Mouse (Mus musculus) layer of hippocampus, adult 2 months (tissue): ENCODE measurements around the gene 4430402I18Rik. TPM values are rescaled to one million over a fixed set of nuclear protein-coding genes. Genes with fewer than 3 reads are reported as not detected.

Source experiments
- DNase-seq, 2 experiments: peaks; one replicate each; pipeline ENCODE4 v3.0.0; 2022; ENCODE audit warnings: low spot score in 2 of 2
- H3K27ac ChIP-seq: fragments of 200-600 bp; 2 replicates; pipeline ENCODE4 v1.8.1; 2022
- H3K4me3 ChIP-seq: fragments of 200-600 bp; 2 replicates; pipeline ENCODE4 v1.8.1; 2022; ENCODE audit warnings: mild to moderate bottlenecking
- CTCF ChIP-seq: fragments of 200-600 bp; conservative IDR thresholded peaks from 2 replicates; pipeline ENCODE4 v1.8.1; 2022; ENCODE audit warnings: antibody characterized with exemption, mild to moderate bottlenecking, moderate library complexity
- total RNA-seq, 2 experiments: library from RNA; stranded (reverse); gene quantifications; 2 replicates each; pipeline ENCODE4 v1.2.3; 2021

Gene 4430402I18Rik
- total RNA-seq, 2 experiments from 2014 or later: 7.4 to 9.2 TPM

DNA sequence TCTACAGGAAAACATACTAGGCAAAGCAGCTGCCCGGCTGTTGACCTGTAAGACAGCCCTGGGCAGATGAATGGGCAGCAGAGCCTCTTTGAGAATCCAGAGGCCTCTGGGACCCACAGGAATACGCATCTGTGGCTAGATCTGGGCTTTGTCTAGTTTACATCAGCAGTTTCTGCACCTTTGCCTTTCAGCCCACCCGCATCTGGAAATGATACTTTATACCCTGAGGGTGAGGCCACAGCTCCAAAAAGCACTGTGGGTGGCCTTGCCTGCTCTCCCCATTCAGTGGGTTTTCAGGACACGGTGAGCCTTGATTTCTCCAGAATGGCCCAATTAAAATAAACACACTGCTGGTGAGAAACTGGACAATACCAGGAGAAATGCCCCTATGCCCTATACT lies 59.4 kb downstream of the 4430402I18Rik start:
- TF ChIP-seq CTCF: no peak
- Histone ChIP-seq H3K27ac (peak overlapping the region; percentile 62), H3K4me3 (no peak overlapping the region)
- DNase-seq: no peak

DNA sequence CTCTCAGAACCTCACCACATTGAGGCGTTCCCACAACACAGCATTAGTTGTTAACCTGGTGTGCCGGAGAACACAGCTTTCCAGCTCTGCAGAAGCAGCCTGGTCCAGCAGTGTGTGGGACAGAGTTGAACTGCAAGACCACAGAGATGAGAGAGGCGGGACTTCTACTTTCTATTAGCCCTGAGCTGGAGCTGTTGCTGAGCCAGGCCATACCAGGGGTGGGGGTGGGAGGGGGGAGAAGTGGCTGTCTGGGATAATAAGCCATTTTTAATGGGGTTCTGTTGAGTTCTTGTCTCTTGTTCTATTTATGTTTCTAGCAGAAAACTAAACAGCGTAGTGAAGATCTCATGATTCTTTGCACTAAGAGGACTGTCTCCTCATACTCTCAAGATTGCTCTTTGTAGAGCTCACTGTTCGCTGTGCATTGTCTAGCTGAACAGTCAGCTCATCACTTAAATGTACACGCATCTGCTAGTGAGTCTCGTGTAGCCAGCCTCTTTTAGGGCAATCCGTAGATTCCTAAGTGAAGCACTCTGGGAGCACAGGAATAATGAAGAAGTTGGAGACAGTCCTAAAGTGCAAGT lies 64.0 kb downstream of the 4430402I18Rik start:
- no peak for DNase-seq
- H3K4me3 ChIP-seq: no peak overlapping the region
- no peak for TF ChIP-seq CTCF
- peak overlapping the region; percentile 86 for H3K27ac ChIP-seq

DNA sequence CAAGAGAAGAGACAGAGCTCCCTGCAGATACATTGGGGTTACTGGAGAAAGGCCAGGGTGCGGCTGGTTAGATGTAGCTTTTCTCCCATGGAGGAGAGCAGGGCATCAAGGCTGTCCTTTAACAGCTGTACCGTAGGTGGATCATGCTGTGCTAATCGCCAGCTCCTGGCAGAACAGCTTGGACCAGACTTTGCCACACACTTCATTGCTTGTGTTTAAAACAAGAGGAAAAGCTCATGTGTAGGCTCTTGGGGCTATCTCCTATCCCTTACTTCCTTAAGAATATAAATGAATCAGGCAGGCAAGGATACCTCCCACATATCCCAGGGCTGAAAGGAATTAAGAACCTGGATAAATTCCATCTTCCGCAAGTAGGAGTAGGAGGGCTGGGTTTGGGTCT lies 64.8 kb downstream of the 4430402I18Rik start:
- no peak for TF ChIP-seq CTCF
- no peak overlapping the region for H3K4me3 ChIP-seq
- H3K27ac ChIP-seq: peak overlapping the region; percentile 86
- peak; percentile 67 to 81 for DNase-seq

GRCm38 (mm10) chr19:28902111-28902510 lies 65.5 kb downstream of the 4430402I18Rik start:
- no peak for TF ChIP-seq CTCF
- peak overlapping the region; percentile 86 for H3K27ac ChIP-seq
- DNase-seq: no peak
- H3K4me3 ChIP-seq: no peak overlapping the region

- H3K27ac ChIP-seq: peak overlapping the region; percentile 86
- no peak for DNase-seq
- H3K4me3 ChIP-seq: no peak overlapping the region
- no peak for TF ChIP-seq CTCF
Observed at GRCm38 (mm10) chr19:28900771-28901170, 66.8 kb downstream of the 4430402I18Rik start.

- Histone ChIP-seq H3K4me3 (no peak overlapping the region; the same call in 1 of the 2 replicates), H3K27ac (peak overlapping the region; percentile 89)
- TF ChIP-seq CTCF: no peak
- DNase-seq: no peak
Observed at GRCm38 (mm10) chr19:28897497-28897896, 70.1 kb downstream of the 4430402I18Rik start.

- Histone ChIP-seq H3K27ac (peak overlapping the region; percentile 89), H3K4me3 (no peak overlapping the region)
- no peak for DNase-seq
- no peak for TF ChIP-seq CTCF
Observed at GRCm38 (mm10) chr19:28896639-28897038, 71.0 kb downstream of the 4430402I18Rik start.

- no peak for DNase-seq
- H3K27ac ChIP-seq: peak overlapping the region; percentile 80
- TF ChIP-seq CTCF: no peak
- no peak overlapping the region for H3K4me3 ChIP-seq
Observed at GRCm38 (mm10) chr19:28891864-28892263, 75.7 kb downstream of the 4430402I18Rik start.

GRCm38 (mm10) chr19:28891238-28891637 lies 76.4 kb downstream of the 4430402I18Rik start:
- peak overlapping the region; percentile 80 for H3K27ac ChIP-seq
- no peak overlapping the region for H3K4me3 ChIP-seq
- DNase-seq: peak; percentile 59 to 74
- no peak for TF ChIP-seq CTCF

- no peak for TF ChIP-seq CTCF
- no peak overlapping the region for H3K4me3 ChIP-seq
- DNase-seq: no peak
- peak overlapping the region; percentile 44 for H3K27ac ChIP-seq
Observed at GRCm38 (mm10) chr19:28889251-28889650, 78.3 kb downstream of the 4430402I18Rik start.

GRCm38 (mm10) chr19:28888496-28888895 lies 79.1 kb downstream of the 4430402I18Rik start:
- no peak for TF ChIP-seq CTCF
- DNase-seq: no peak
- Histone ChIP-seq H3K4me3 (no peak overlapping the region), H3K27ac (peak overlapping the region; percentile 75)

- TF ChIP-seq CTCF: peak; percentile 84
- H3K27ac ChIP-seq: peak overlapping the region; percentile 48; the same call in 1 of the 2 replicates
- H3K4me3 ChIP-seq: no peak overlapping the region
- peak in 1 of 2 experiments; percentile 55 for DNase-seq
Observed at GRCm38 (mm10) chr19:28883126-28883525, 84.5 kb downstream of the 4430402I18Rik start.

- TF ChIP-seq CTCF: no peak
- no peak for DNase-seq
- H3K27ac ChIP-seq: peak overlapping the region; percentile 8; the same call in 1 of the 2 replicates
- no peak overlapping the region for H3K4me3 ChIP-seq
Observed at GRCm38 (mm10) chr19:28879476-28879875, 88.1 kb downstream of the 4430402I18Rik start.

- DNase-seq: no peak
- Histone ChIP-seq H3K4me3 (no peak overlapping the region), H3K27ac (no peak overlapping the region)
- no peak for TF ChIP-seq CTCF
Observed at GRCm38 (mm10) chr19:28870351-28870750, 97.2 kb downstream of the 4430402I18Rik start.
